Mouse (Mus musculus) forebrain, embryonic 10.5 days (tissue): ENCODE results near the gene Furin. TPM values are rescaled to one million over a fixed set of nuclear protein-coding genes. Genes with fewer than 3 reads are reported as not detected.
A peak's percentile ranks its signal among the peaks of the same experiment; 100 is the strongest.

Source experiments
- DNase-seq: peaks from one replicate; pipeline ENCODE4 v3.0.0-alpha.2; 2017; ENCODE audit warnings: low spot score; ENCODE audit errors: extremely low spot score
- H3K27ac ChIP-seq: fragments of 300-500 bp; sonication (generic); 2 replicates; pipeline ENCODE4 v1.5.1; 2016; ENCODE audit warnings: mild to moderate bottlenecking
- H3K27me3 ChIP-seq: fragments of 300-500 bp; sonication (generic); 2 replicates; pipeline ENCODE4 v1.6.1; 2016; ENCODE audit warnings: mild to moderate bottlenecking; ENCODE audit not compliant: poor library complexity, severe bottlenecking
- H3K36me3 ChIP-seq: fragments of 300-500 bp; sonication (generic); replicated peaks from 2 replicates; pipeline ENCODE4 v1.6.1; 2016; ENCODE audit warnings: mild to moderate bottlenecking, moderate library complexity
- H3K4me1 ChIP-seq: fragments of 300-500 bp; sonication (generic); 2 replicates; pipeline ENCODE4 v1.6.1; 2016
- H3K4me3 ChIP-seq: fragments of 300-500 bp; sonication (generic); 2 replicates; pipeline ENCODE4 v1.5.1; 2016; ENCODE audit warnings: mild to moderate bottlenecking, moderate library complexity
- H3K9me3 ChIP-seq: fragments of 300-500 bp; sonication (generic); 2 replicates; pipeline ENCODE4 v1.6.1; 2016; ENCODE audit warnings: mild to moderate bottlenecking, moderate library complexity
- WGBS: fragments of 180-500 bp; shearing (Covaris S2); methylation state at CpG from one replicate; pipeline ENCODE4 v1.1.7; 2016; 5-methylcytosine and 5-hydroxymethylcytosine counted together
- polyA plus RNA-seq: library from polyadenylated mRNA; unstranded; fragments of >200 nt; fragmentation: Nextera tagmentation; extraction: Ambion mirVana; gene quantifications from 2 replicates; pipeline ENCODE4 v1.2.1, GENCODE M21; 2016

Gene Furin
- polyA plus RNA-seq, 1 experiment from 2014 or later: 3.9 TPM

GRCm38 (mm10) chr7:80339371-80339770 lies 65.9 kb downstream of the Furin start:
- Histone ChIP-seq H3K4me3 (peak overlapping the region; percentile 75), H3K4me1 (peaks cover 59% of the 10 kb centered on the region), H3K27ac (peak overlapping the region; percentile 86), H3K27me3 (peaks cover 15% of the 10 kb centered on the region), H3K36me3 (peaks cover 38% of the 10 kb centered on the region), H3K9me3 (no peaks in the 10 kb centered on the region)
- no peak for DNase-seq
- WGBS: 10% methylated on average over 17 of the region's 17 CpGs

Other genes with a start within 250 kb of the Furin start
- 15.1 and 15.9 TPM in 2 replicates for gene Sema4b, start 218.6 kb downstream of the Furin start, polyA plus RNA-seq
- 69.0 and 70.2 TPM in 2 replicates for gene Cib1, start 172.6 kb downstream of the Furin start, polyA plus RNA-seq
- 6.3 and 6.7 TPM in 2 replicates for gene Gdpgp1, start 172.6 kb downstream of the Furin start, polyA plus RNA-seq
- 0.84 and 0.99 TPM in 2 replicates for gene Ttll13, start 159.1 kb downstream of the Furin start, polyA plus RNA-seq
- gene Ngrn, start 144.2 kb downstream of the Furin start, polyA plus RNA-seq: 43.0 and 44.9 TPM in 2 replicates
- 17.3 and 18.5 TPM in 2 replicates for gene Vps33b, start 135.8 kb downstream of the Furin start, polyA plus RNA-seq
- gene Prc1, start 111.0 kb downstream of the Furin start, polyA plus RNA-seq: 242 and 249 TPM in 2 replicates
- gene Rccd1, start 81.0 kb downstream of the Furin start, polyA plus RNA-seq: 12.3 and 14.1 TPM in 2 replicates
- 42.0 and 44.0 TPM in 2 replicates for gene Unc45a, start 64.4 kb downstream of the Furin start, polyA plus RNA-seq
- 25.2 and 27.9 TPM in 2 replicates for gene Hddc3, start 62.3 kb downstream of the Furin start, polyA plus RNA-seq
- 17.0 and 17.8 TPM in 2 replicates for gene Man2a2, start 34.1 kb downstream of the Furin start, polyA plus RNA-seq
- gene Fes, start 17.5 kb downstream of the Furin start, polyA plus RNA-seq: 7.2 and 9.2 TPM in 2 replicates
- gene Blm, start 129.7 kb upstream of the Furin start, polyA plus RNA-seq: 54.7 and 55.9 TPM in 2 replicates